10 mouse cellular contexts compared by ENCODE assay signal in the genomic region with DNA sequence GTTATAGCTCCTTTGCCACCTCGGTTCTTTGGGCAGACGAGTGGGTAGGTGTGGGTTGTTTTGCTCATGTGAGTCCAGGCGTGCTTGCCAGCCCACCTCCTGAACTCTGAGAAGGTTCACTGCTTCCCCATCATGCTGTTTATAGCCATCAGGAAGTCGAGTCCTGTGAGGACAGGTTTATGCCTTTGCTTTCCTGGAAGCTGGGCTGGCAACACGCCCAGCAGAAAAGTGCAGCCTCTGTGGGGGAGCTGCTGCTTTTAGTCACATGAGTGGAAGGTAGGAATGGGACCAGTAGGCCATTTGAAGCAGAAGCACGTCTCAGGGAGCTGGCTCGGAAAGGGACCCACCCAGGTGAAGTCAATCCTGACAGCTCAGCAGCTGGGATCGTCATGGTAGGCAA. TPM values are rescaled to one million over a fixed set of nuclear protein-coding genes. Genes with fewer than 3 reads are reported as not detected.
DNase-seq lines count a peak whose midpoint lies in the region; ATAC-seq lines count a peak whose summit lies in the region.
"Had no signal": no experiment of that assay in that cellular context is flagged by ENCODE, and none has a peak within 500 bp of the region (broad histone marks: within the 10 kb centered on the region; RNA-seq: fewer than 3 reads in every experiment).

No protein-coding gene starts in this region.

- H3K4me3 ChIP-seq in liver, embryonic 12.5 days: no peak overlapping the region
- H3K4me3 ChIP-seq in heart, embryonic 14.5 days (ENCODE audit: control insufficient read depth in 1 of 2, insufficient read depth in 1 of 2, low read depth in 1 of 2, low read length in 2 of 2): no peak overlapping the region
- H3K4me3 ChIP-seq in forebrain, embryonic 10.5 days: no peak overlapping the region
- no peak overlapping the region for H3K4me3 ChIP-seq in midbrain, embryonic 11.5 days (ENCODE audit: low read depth, low read length)

- no peak for ATAC-seq in liver, embryonic 12.5 days
- peak; percentile 55 for ATAC-seq in heart, embryonic 14.5 days (ENCODE audit: insufficient number of reproducible peaks, insufficient read depth, low FRiP score, low read depth)
- ATAC-seq in midbrain, embryonic 11.5 days (ENCODE audit: low FRiP score): no peak

- H3K9ac ChIP-seq in liver, embryonic 12.5 days: no peak overlapping the region
- H3K9ac ChIP-seq in heart, embryonic 14.5 days (ENCODE audit: low read length): no peak overlapping the region
- H3K9ac ChIP-seq in midbrain, embryonic 11.5 days (ENCODE audit: low read length): no peak overlapping the region

- H3K27ac ChIP-seq in liver, embryonic 12.5 days: 0 out of 2 replicates have a peak overlapping the region, but pooled peaks have one; percentile 10
- peak overlapping the region in 1 of 2 experiments; percentile 51; a peak in 2 of 4 replicates for H3K27ac ChIP-seq in heart, embryonic 14.5 days (replicated peaks in 1 of 2; ENCODE audit: control insufficient read depth in 1 of 2, insufficient read depth in 1 of 2, low read depth in 2 of 2, low read length in 2 of 2)
- no peak overlapping the region for H3K27ac ChIP-seq in forebrain, embryonic 10.5 days
- no peak overlapping the region for H3K27ac ChIP-seq in midbrain, embryonic 11.5 days (ENCODE audit: low read depth, low read length)

- intact Hi-C loops in left cerebral cortex, postnatal 36 days (cut with DNase I): no loop called here

- H3K4me2 ChIP-seq in liver, embryonic 12.5 days: no peak overlapping the region
- no peak overlapping the region for H3K4me2 ChIP-seq in heart, embryonic 14.5 days (ENCODE audit: low read length)
- H3K4me2 ChIP-seq in midbrain, embryonic 11.5 days: no peak overlapping the region

- DNase-seq in liver: no peak
- DNase-seq in kidney, adult 18-20 months: peak; percentile 93
- DNase-seq in lung, postnatal 36 days: peak; percentile 48
- DNase-seq in forebrain, embryonic 10.5 days (ENCODE audit: extremely low spot score, low spot score): no peak
- no peak for DNase-seq in left cerebral cortex, postnatal 36 days (ENCODE audit: low spot score in 2 of 2)
- no peak for DNase-seq in midbrain, embryonic 11.5 days (ENCODE audit: low spot score, missing footprints)
- DNase-seq: retina, postnatal 1 day; thymus, postnatal 25 days had no signal

- H3K27me3 ChIP-seq in liver, embryonic 12.5 days (replicated peaks): no peaks in the 10 kb centered on the region
- no peaks in the 10 kb centered on the region for H3K27me3 ChIP-seq in heart, embryonic 14.5 days (ENCODE audit: control insufficient read depth, insufficient read depth, low read length)
- H3K27me3 ChIP-seq in forebrain, embryonic 10.5 days (ENCODE audit: poor library complexity, severe bottlenecking): no peaks in the 10 kb centered on the region
- no peaks in the 10 kb centered on the region for H3K27me3 ChIP-seq in midbrain, embryonic 11.5 days (ENCODE audit: control insufficient read depth, insufficient read depth, low read length)

- peaks cover 67% of the 10 kb centered on the region for H3K4me1 ChIP-seq in liver, embryonic 12.5 days
- peaks cover 15 to 25% of the 10 kb centered on the region in 2 experiments for H3K4me1 ChIP-seq in heart, embryonic 14.5 days (ENCODE audit: control insufficient read depth in 2 of 2, insufficient read depth in 2 of 2, low read length in 2 of 2)
- H3K4me1 ChIP-seq in forebrain, embryonic 10.5 days: peaks cover 20% of the 10 kb centered on the region
- peaks cover 7% of the 10 kb centered on the region for H3K4me1 ChIP-seq in midbrain, embryonic 11.5 days (ENCODE audit: control insufficient read depth, insufficient read depth, low read length)

- WGBS in liver, embryonic 12.5 days (ENCODE audit: insufficient replicate concordance): 75% methylated on average over 8 of the region's 8 CpGs
- 36% methylated on average over 8 of the region's 8 CpGs for WGBS in heart, embryonic 14.5 days
- 91% methylated on average over 8 of the region's 8 CpGs for WGBS in forebrain, embryonic 10.5 days
- 89% methylated on average over 8 of the region's 8 CpGs for WGBS in midbrain, embryonic 11.5 days

- H3K9me3 ChIP-seq in liver, embryonic 12.5 days (replicated peaks): no peaks in the 10 kb centered on the region
- H3K9me3 ChIP-seq in heart, embryonic 14.5 days (ENCODE audit: control insufficient read depth, low read length): no peaks in the 10 kb centered on the region
- H3K9me3 ChIP-seq in forebrain, embryonic 10.5 days: peaks cover 3% of the 10 kb centered on the region; the same call in 1 of the 2 replicates
- H3K9me3 ChIP-seq in midbrain, embryonic 11.5 days (ENCODE audit: control insufficient read depth, low read length): no peaks in the 10 kb centered on the region

- peaks cover 100% of the 10 kb centered on the region for H3K36me3 ChIP-seq in liver, embryonic 12.5 days
- H3K36me3 ChIP-seq in heart, embryonic 14.5 days (ENCODE audit: control insufficient read depth, insufficient read depth, low read length): peaks cover 39% of the 10 kb centered on the region
- H3K36me3 ChIP-seq in forebrain, embryonic 10.5 days (replicated peaks): peaks cover 98% of the 10 kb centered on the region
- H3K36me3 ChIP-seq in midbrain, embryonic 11.5 days (ENCODE audit: control insufficient read depth, insufficient read depth, low read length): peaks cover 17% of the 10 kb centered on the region

RNA-seq across cellular contexts. Expression of a gene that starts 11.5 kb away (rescaled TPM):
- 21.9 and 23.6 TPM in 2 replicates for polyA plus RNA-seq in liver, embryonic 12.5 days (2016; fragmentation: Nextera tagmentation; extraction: Ambion mirVana)
- 11.0 and 15.5 TPM in 2 replicates for polyA plus RNA-seq in heart, embryonic 14.5 days (2014; fragmentation: Nextera tagmentation; extraction: Ambion mirVana)
- 4.2 TPM in 2 replicates for polyA plus RNA-seq in forebrain, embryonic 10.5 days (2016; fragmentation: Nextera tagmentation; extraction: Ambion mirVana)
- total RNA-seq in left cerebral cortex, postnatal 36 days (2021): 10 to 100 TPM; 56.1 to 58.6 TPM
- 16.7 and 20.3 TPM in 2 replicates for polyA plus RNA-seq in midbrain, embryonic 11.5 days (2014; fragmentation: Nextera tagmentation; extraction: Ambion mirVana)

Comparison
In these comparisons a context has a peak if more than half of its experiments do, and no peak if none do; other contexts are left out.
1. DNase-seq: peak in kidney, adult 18-20 months (single experiment) and lung, postnatal 36 days (single experiment); none in liver (single experiment), forebrain, embryonic 10.5 days (single experiment), left cerebral cortex, postnatal 36 days (0 of 2) and midbrain, embryonic 11.5 days (single experiment).